Mouse (Mus musculus) urinary bladder, postnatal 25 days (tissue): ENCODE measurements around the gene Lpcat1.
A peak's percentile ranks its signal among the peaks of the same experiment; 100 is the strongest.

Source experiments
- DNase-seq: peaks from one replicate; pipeline ENCODE4 v3.0.0; 2022; ENCODE audit warnings: low spot score

The Lpcat1 gene

GRCm38 (mm10) chr13:73446943-73447342, 20.1 kb upstream of the Lpcat1 start:
- no peak for DNase-seq

GRCm38 (mm10) chr13:73447478-73447877, 19.5 kb upstream of the Lpcat1 start:
- no peak for DNase-seq

GRCm38 (mm10) chr13:73448201-73448600, 18.8 kb upstream of the Lpcat1 start:
- no peak for DNase-seq

- no peak for DNase-seq
These were observed 18.3 kb upstream of the Lpcat1 start for GRCm38 (mm10) chr13:73448723-73449122.

GRCm38 (mm10) chr13:73453503-73454217, 13.3 kb upstream of the Lpcat1 start:
- DNase-seq = no peak

GRCm38 (mm10) chr13:73455328-73455727, 11.7 kb upstream of the Lpcat1 start:
- no peak for DNase-seq

GRCm38 (mm10) chr13:73457301-73457700, 9.7 kb upstream of the Lpcat1 start:
- DNase-seq = no peak

GRCm38 (mm10) chr13:73457741-73458140, 9.3 kb upstream of the Lpcat1 start:
- no peak for DNase-seq

GRCm38 (mm10) chr13:73458719-73459118, 8.3 kb upstream of the Lpcat1 start:
- DNase-seq = no peak

- DNase-seq = no peak
These were observed 7.7 kb upstream of the Lpcat1 start for GRCm38 (mm10) chr13:73459189-73459850.

GRCm38 (mm10) chr13:73461551-73461950, 5.4 kb upstream of the Lpcat1 start:
- no peak for DNase-seq

- no peak for DNase-seq
These were observed 1.8 kb upstream of the Lpcat1 start for GRCm38 (mm10) chr13:73465156-73465555.

GRCm38 (mm10) chr13:73466411-73466810, 586 bp upstream of the Lpcat1 start:
- no peak for DNase-seq

- peak; percentile 33 for DNase-seq
These were observed 632 bp downstream of the Lpcat1 start for GRCm38 (mm10) chr13:73467421-73468237.

- DNase-seq = no peak
These were observed 1.8 kb downstream of the Lpcat1 start for GRCm38 (mm10) chr13:73468834-73469233.

GRCm38 (mm10) chr13:73469257-73469967, 2.4 kb downstream of the Lpcat1 start:
- no peak for DNase-seq

GRCm38 (mm10) chr13:73472481-73472880, 5.5 kb downstream of the Lpcat1 start:
- no peak for DNase-seq

- DNase-seq = no peak
These were observed 6.7 kb downstream of the Lpcat1 start for GRCm38 (mm10) chr13:73473746-73474145.

GRCm38 (mm10) chr13:73474163-73474562, 7.2 kb downstream of the Lpcat1 start:
- DNase-seq = no peak

GRCm38 (mm10) chr13:73475058-73475980, 8.3 kb downstream of the Lpcat1 start:
- no peak for DNase-seq

GRCm38 (mm10) chr13:73476259-73476658, 9.3 kb downstream of the Lpcat1 start:
- DNase-seq = no peak
